In the genomic region with DNA sequence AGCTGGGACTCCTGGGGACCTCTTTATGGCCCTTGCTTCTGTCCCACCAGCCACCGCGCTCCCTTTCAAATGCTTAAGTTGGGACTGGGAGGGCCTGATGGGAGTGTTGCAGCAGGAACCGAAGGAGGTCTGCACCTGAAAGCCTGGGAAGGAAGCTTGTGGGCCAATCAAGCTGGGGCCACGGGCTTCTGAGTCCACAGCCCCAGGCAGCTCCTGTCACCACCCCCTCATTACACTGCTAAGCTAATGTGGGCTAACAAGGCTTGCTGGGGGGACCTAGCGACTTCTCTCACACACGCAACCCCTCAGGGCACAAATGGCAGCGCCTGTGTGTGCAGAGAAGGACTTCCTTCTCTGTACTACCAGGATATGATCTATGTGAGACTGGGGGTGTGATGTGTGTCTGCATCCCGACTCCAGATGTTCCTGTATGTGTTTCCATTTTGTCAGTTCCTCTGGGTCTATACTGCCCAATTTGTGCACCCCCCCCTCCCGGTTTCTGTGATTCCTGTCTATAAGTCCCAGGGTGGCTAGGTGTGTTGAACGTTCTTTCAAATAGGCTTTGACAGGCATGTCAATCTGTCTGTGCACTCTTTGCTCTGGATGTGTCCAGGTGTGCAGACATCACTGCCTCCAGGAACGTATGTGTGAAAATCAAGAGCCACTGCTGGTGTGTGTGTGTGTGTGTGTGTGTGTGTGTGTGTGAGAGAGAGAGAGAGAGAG, we compare ENCODE assay signal across 8 mouse cellular contexts. TPM values are rescaled to one million over a fixed set of nuclear protein-coding genes. Genes with fewer than 3 reads are reported as not detected.
DNase-seq lines count a peak whose midpoint lies in the region; ATAC-seq and TF ChIP-seq lines count a peak whose summit lies in the region.

No protein-coding gene starts in this region.

- peak overlapping the region; percentile 67; the same call in 1 of the 2 replicates for H3K9ac ChIP-seq in heart, embryonic 14.5 days (ENCODE audit: low read length)
- peak overlapping the region; percentile 35 for H3K9ac ChIP-seq in hindbrain, embryonic 11.5 days (ENCODE audit: low read depth, low read length)
- H3K9ac ChIP-seq in midbrain, postnatal 0 days (replicated peaks; ENCODE audit: low read length, poor library complexity, severe bottlenecking) = peak overlapping the region; percentile 75; the same call in 1 of the 2 replicates

- no peak for DNase-seq in heart, adult 8-10 months (ENCODE audit: low spot score)
- DNase-seq in brain, adult 2 months (ENCODE audit: low read depth, low spot score) = peak; percentile 36
- DNase-seq in hindbrain, embryonic 11.5 days (ENCODE audit: low spot score) = peak; percentile 57
- DNase-seq in midbrain, postnatal 0 days (ENCODE audit: low spot score) = no peak
- DNase-seq in urinary bladder, postnatal 14 days (ENCODE audit: low spot score) = no peak
- DNase-seq in right cerebral cortex, postnatal 36 days (ENCODE audit: low spot score in 2 of 2) = no peak
- no peak for DNase-seq in adrenal gland, adult 2 months

- H3K4me1 ChIP-seq in heart, embryonic 14.5 days (ENCODE audit: control insufficient read depth in 2 of 2, insufficient read depth in 2 of 2, low read length in 2 of 2) = peaks cover 34 to 48% of the 10 kb centered on the region in 2 experiments
- peaks cover 46% of the 10 kb centered on the region for H3K4me1 ChIP-seq in hindbrain, embryonic 11.5 days (replicated peaks; ENCODE audit: control insufficient read depth, insufficient read depth, low read length)
- H3K4me1 ChIP-seq in midbrain, postnatal 0 days (ENCODE audit: insufficient read depth, low read length) = peaks cover 36% of the 10 kb centered on the region

- peaks cover 87% of the 10 kb centered on the region for H3K27me3 ChIP-seq in heart, embryonic 14.5 days (ENCODE audit: control insufficient read depth, insufficient read depth, low read length)
- peaks cover 50% of the 10 kb centered on the region for H3K27me3 ChIP-seq in hindbrain, embryonic 11.5 days (ENCODE audit: control insufficient read depth, insufficient read depth, low read length)
- H3K27me3 ChIP-seq in midbrain, postnatal 0 days (ENCODE audit: insufficient read depth, low read length) = no peaks in the 10 kb centered on the region

- no peaks in the 10 kb centered on the region for H3K9me3 ChIP-seq in heart, embryonic 14.5 days (ENCODE audit: control insufficient read depth, low read length)
- H3K9me3 ChIP-seq in hindbrain, embryonic 11.5 days (ENCODE audit: control insufficient read depth, low read length) = no peaks in the 10 kb centered on the region
- H3K9me3 ChIP-seq in midbrain, postnatal 0 days (ENCODE audit: low read length) = no peaks in the 10 kb centered on the region

- ATAC-seq in heart, embryonic 14.5 days (ENCODE audit: insufficient number of reproducible peaks, insufficient read depth, low FRiP score, low read depth) = no peak
- no peak for ATAC-seq in hindbrain, embryonic 11.5 days (ENCODE audit: low FRiP score)
- no peak; the same call in 1 of the 2 replicates for ATAC-seq in midbrain, postnatal 0 days (ENCODE audit: low FRiP score)

- H3K27ac ChIP-seq in heart, embryonic 14.5 days (replicated peaks in 1 of 2; ENCODE audit: control insufficient read depth in 1 of 2, insufficient read depth in 1 of 2, low read depth in 2 of 2, low read length in 2 of 2) = no peak overlapping the region
- H3K27ac ChIP-seq in hindbrain, embryonic 11.5 days (ENCODE audit: low read depth, low read length) = peak overlapping the region; percentile 90
- peak overlapping the region; percentile 96 for H3K27ac ChIP-seq in midbrain, postnatal 0 days (ENCODE audit: low read depth, low read length)

- WGBS in heart, embryonic 14.5 days = 11% methylated on average over 11 of the region's 11 CpGs
- WGBS in hindbrain, embryonic 11.5 days = 3% methylated on average over 11 of the region's 11 CpGs
- 14% methylated on average over 11 of the region's 11 CpGs for WGBS in midbrain, postnatal 0 days

- peak overlapping the region; percentile 49 to 52; a peak in 3 of 4 replicates for H3K4me3 ChIP-seq in heart, embryonic 14.5 days (ENCODE audit: control insufficient read depth in 1 of 2, insufficient read depth in 1 of 2, low read depth in 1 of 2, low read length in 2 of 2)
- peak overlapping the region; percentile 26 for H3K4me3 ChIP-seq in hindbrain, embryonic 11.5 days (ENCODE audit: low read depth, low read length)
- peak overlapping the region; percentile 40 for H3K4me3 ChIP-seq in midbrain, postnatal 0 days (ENCODE audit: low read depth, low read length)

- peaks cover 3% of the 10 kb centered on the region; the same call in 1 of the 2 replicates for H3K36me3 ChIP-seq in heart, embryonic 14.5 days (ENCODE audit: control insufficient read depth, insufficient read depth, low read length)
- no peaks in the 10 kb centered on the region for H3K36me3 ChIP-seq in hindbrain, embryonic 11.5 days (ENCODE audit: control insufficient read depth, insufficient read depth, low read length)
- peaks cover 5% of the 10 kb centered on the region; the same call in 1 of the 2 replicates for H3K36me3 ChIP-seq in midbrain, postnatal 0 days (ENCODE audit: insufficient read depth, low read length)

- no peak for TF ChIP-seq CTCF in midbrain, postnatal 0 days (IDR thresholded peaks at IDR 0.05)

- peak overlapping the region; percentile 96 for H3K4me2 ChIP-seq in heart, embryonic 14.5 days (ENCODE audit: low read length)
- H3K4me2 ChIP-seq in hindbrain, embryonic 11.5 days (replicated peaks; ENCODE audit: low read depth, low read length) = peak overlapping the region; percentile 56
- H3K4me2 ChIP-seq in midbrain, postnatal 0 days (ENCODE audit: low read depth, low read length, poor library complexity, severe bottlenecking) = peak overlapping the region; percentile 82

RNA-seq across cellular contexts. Expression of gene Ndufa4l2, which starts 3.7 kb away (rescaled TPM):
- 31.2 and 34.2 TPM in 2 replicates for polyA plus RNA-seq in heart, embryonic 14.5 days (2014; fragmentation: Nextera tagmentation; extraction: Ambion mirVana)
- total RNA-seq in heart, adult 8-10 months (2022) = 10 to 100 TPM; 17.2 to 26.5 (median 21.6) TPM
- polyA plus RNA-seq in hindbrain, embryonic 11.5 days (2014; fragmentation: Nextera tagmentation; extraction: Ambion mirVana) = 6.5 and 7.0 TPM in 2 replicates
- total RNA-seq in midbrain, postnatal 0 days (2014; rRNA removed) = 16.2 and 16.6 TPM in 2 replicates
- 18.7 and 19.9 TPM in 2 replicates for polyA plus RNA-seq in midbrain, postnatal 0 days (2015; fragmentation: Nextera tagmentation; extraction: Ambion mirVana)
- total RNA-seq in adrenal gland, adult 2 months (2021) = 10 to 100 TPM; 45.8 to 53.5 TPM
- polyA plus RNA-seq in adrenal gland, adult 2 months (2012; rRNA removed) = 86.0 and 107 TPM in 2 replicates

RNA-seq across cellular contexts. Expression of gene Stac3, which starts 9.6 kb away (rescaled TPM):
- 0.31 TPM in 1 of 2 replicates, not detected in the other for polyA plus RNA-seq in heart, embryonic 14.5 days (2014; fragmentation: Nextera tagmentation; extraction: Ambion mirVana)
- total RNA-seq in heart, adult 8-10 months (2022) = 1 to 10 TPM in 1 of 4 experiments, under 1 TPM in 2, not detected in 1; 0.66 to 1.5 (median 0.76) TPM
- polyA plus RNA-seq in hindbrain, embryonic 11.5 days (2014; fragmentation: Nextera tagmentation; extraction: Ambion mirVana) = 0.36 and 0.43 TPM in 2 replicates
- 1.2 and 2.3 TPM in 2 replicates for total RNA-seq in midbrain, postnatal 0 days (2014; rRNA removed)
- 0.51 and 1.0 TPM in 2 replicates for polyA plus RNA-seq in midbrain, postnatal 0 days (2015; fragmentation: Nextera tagmentation; extraction: Ambion mirVana)
- 1 to 10 TPM in 1 of 2 experiments, under 1 TPM in 1; 0.93 to 1.8 TPM for total RNA-seq in adrenal gland, adult 2 months (2021)
- polyA plus RNA-seq in adrenal gland, adult 2 months (2012; rRNA removed) = 1.5 and 2.5 TPM in 2 replicates

RNA-seq across cellular contexts. Expression of gene Shmt2, which starts 11.2 kb away (rescaled TPM):
- 71.7 and 73.0 TPM in 2 replicates for polyA plus RNA-seq in heart, embryonic 14.5 days (2014; fragmentation: Nextera tagmentation; extraction: Ambion mirVana)
- 10 to 100 TPM; 41.6 to 48.4 (median 44.5) TPM for total RNA-seq in heart, adult 8-10 months (2022)
- polyA plus RNA-seq in hindbrain, embryonic 11.5 days (2014; fragmentation: Nextera tagmentation; extraction: Ambion mirVana) = 70.3 and 70.4 TPM in 2 replicates
- total RNA-seq in midbrain, postnatal 0 days (2014; rRNA removed) = 39.8 and 48.0 TPM in 2 replicates
- polyA plus RNA-seq in midbrain, postnatal 0 days (2015; fragmentation: Nextera tagmentation; extraction: Ambion mirVana) = 32.8 and 34.2 TPM in 2 replicates
- 10 to 100 TPM; 43.3 to 48.8 TPM for total RNA-seq in adrenal gland, adult 2 months (2021)
- polyA plus RNA-seq in adrenal gland, adult 2 months (2012; rRNA removed) = 84.2 and 106 TPM in 2 replicates

RNA-seq across cellular contexts. Expression of gene Nxph4, which starts 23.3 kb away (rescaled TPM):
- 0.70 and 0.81 TPM in 2 replicates for polyA plus RNA-seq in heart, embryonic 14.5 days (2014; fragmentation: Nextera tagmentation; extraction: Ambion mirVana)
- total RNA-seq in heart, adult 8-10 months (2022) = under 1 TPM; 0.22 to 0.66 (median 0.50) TPM
- polyA plus RNA-seq in hindbrain, embryonic 11.5 days (2014; fragmentation: Nextera tagmentation; extraction: Ambion mirVana) = 54.5 and 59.8 TPM in 2 replicates
- 11.8 and 22.6 TPM in 2 replicates for total RNA-seq in midbrain, postnatal 0 days (2014; rRNA removed)
- polyA plus RNA-seq in midbrain, postnatal 0 days (2015; fragmentation: Nextera tagmentation; extraction: Ambion mirVana) = 68.9 and 72.4 TPM in 2 replicates
- total RNA-seq in adrenal gland, adult 2 months (2021) = 10 to 100 TPM in 1 of 2 experiments, 1 to 10 TPM in 1; 5.0 to 11.7 TPM
- polyA plus RNA-seq in adrenal gland, adult 2 months (2012; rRNA removed) = 7.4 and 7.8 TPM in 2 replicates

Comparison
In these comparisons a context has a peak if more than half of its experiments do, and no peak if none do; other contexts are left out.
1. H3K27ac ChIP-seq: peak in hindbrain, embryonic 11.5 days (single experiment) and midbrain, postnatal 0 days (single experiment); none in heart, embryonic 14.5 days (0 of 2).
2. DNase-seq: peak in brain, adult 2 months (single experiment) and hindbrain, embryonic 11.5 days (single experiment); none in heart, adult 8-10 months (single experiment), midbrain, postnatal 0 days (single experiment), urinary bladder, postnatal 14 days (single experiment), right cerebral cortex, postnatal 36 days (0 of 2) and adrenal gland, adult 2 months (single experiment).
3. Peak in every context shown above with its lines, with median percentiles within 50 percentile points of each other: H3K4me2 ChIP-seq, H3K4me3 ChIP-seq and H3K9ac ChIP-seq.